Mouse (Mus musculus) lung, embryonic 15.5 days (tissue): ENCODE measurements around the gene Papss1. TPM values are rescaled to one million over a fixed set of nuclear protein-coding genes. Genes with fewer than 3 reads are reported as not detected.

ENCODE experiments used
- ATAC-seq: fragments of 200-750 bp; cut with Nextera tagmentation; 2 replicates; pipeline ENCODE4 v1.8.0; 2017; ENCODE audit warnings: moderate number of reproducible peaks, borderline replicate concordance; ENCODE audit not compliant: low FRiP score, low TSS enrichment; ENCODE audit errors: extremely low read depth
- H3K27ac ChIP-seq: fragments of 300-500 bp; sonication (generic); 2 replicates; pipeline ENCODE4 v1.5.1; 2015; ENCODE audit warnings: moderate library complexity, mild to moderate bottlenecking, inconsistent platforms
- H3K27me3 ChIP-seq: fragments of 300-500 bp; sonication (generic); 2 replicates; pipeline ENCODE4 v1.6.1; 2015; ENCODE audit warnings: inconsistent platforms
- H3K36me3 ChIP-seq: fragments of 300-500 bp; sonication (generic); 2 replicates; pipeline ENCODE4 v1.6.1; 2015; ENCODE audit warnings: inconsistent platforms
- H3K4me1 ChIP-seq: fragments of 300-500 bp; sonication (generic); 2 replicates; pipeline ENCODE4 v1.6.1; 2015; ENCODE audit warnings: inconsistent platforms
- H3K4me2 ChIP-seq: fragments of 300-500 bp; sonication (generic); 2 replicates; pipeline ENCODE4 v1.6.1; 2015; ENCODE audit warnings: inconsistent platforms, mild to moderate bottlenecking, moderate library complexity
- H3K4me3 ChIP-seq: fragments of 300-500 bp; sonication (generic); 2 replicates; pipeline ENCODE4 v1.5.1; 2015; ENCODE audit warnings: mild to moderate bottlenecking, inconsistent platforms
- H3K9ac ChIP-seq: fragments of 300-500 bp; sonication (generic); 2 replicates; pipeline ENCODE4 v1.6.1; 2015; ENCODE audit warnings: inconsistent platforms
- H3K9me3 ChIP-seq: fragments of 300-500 bp; sonication (generic); 2 replicates; pipeline ENCODE4 v1.6.1; 2016; ENCODE audit warnings: inconsistent platforms
- WGBS: fragments of 180-500 bp; shearing (Covaris S2); methylation state at CpG from one replicate; pipeline ENCODE4 v1.1.7; 2015; 5-methylcytosine and 5-hydroxymethylcytosine counted together
- polyA plus RNA-seq: library from polyadenylated mRNA; unstranded; fragments of >200 nt; fragmentation: Nextera tagmentation; extraction: Ambion mirVana; gene quantifications from 2 replicates; pipeline ENCODE4 v1.2.1, GENCODE M21; 2015

Gene Papss1
- polyA plus RNA-seq, 1 experiment from 2014 or later: 104 TPM

GRCm38 (mm10) chr3:131638216-131638615 lies 73.6 kb downstream of the Papss1 start:
- Histone ChIP-seq H3K4me2 (no peak overlapping the region), H3K36me3 (peaks cover 5% of the 10 kb centered on the region; the same call in 1 of the 2 replicates), H3K4me3 (no peak overlapping the region), H3K4me1 (no peaks in the 10 kb centered on the region), H3K9ac (no peak overlapping the region), H3K27ac (no peak overlapping the region), H3K9me3 (no peaks in the 10 kb centered on the region), H3K27me3 (no peaks in the 10 kb centered on the region)
- 66% methylated on average over 7 of the region's 7 CpGs for WGBS
- no peak for ATAC-seq

GRCm38 (mm10) chr3:131642681-131643292 lies 78.2 kb downstream of the Papss1 start:
- Histone ChIP-seq H3K9me3 (no peaks in the 10 kb centered on the region), H3K36me3 (peaks cover 7% of the 10 kb centered on the region), H3K27ac (no peak overlapping the region), H3K9ac (no peak overlapping the region), H3K4me3 (no peak overlapping the region), H3K4me1 (no peaks in the 10 kb centered on the region), H3K27me3 (no peaks in the 10 kb centered on the region), H3K4me2 (no peak overlapping the region)
- ATAC-seq: no peak
- 87% methylated on average over 20 of the region's 20 CpGs for WGBS

- H3K27ac ChIP-seq: no peak overlapping the region
- no peaks in the 10 kb centered on the region for H3K9me3 ChIP-seq
- 74% methylated on average over 5 of the region's 5 CpGs for WGBS
- peaks cover 7% of the 10 kb centered on the region for H3K36me3 ChIP-seq
- no peak overlapping the region for H3K9ac ChIP-seq
- no peaks in the 10 kb centered on the region for H3K27me3 ChIP-seq
- no peak overlapping the region for H3K4me2 ChIP-seq
- H3K4me1 ChIP-seq: no peaks in the 10 kb centered on the region
- H3K4me3 ChIP-seq: no peak overlapping the region
- ATAC-seq: no peak
Observed at GRCm38 (mm10) chr3:131645203-131645602, 80.6 kb downstream of the Papss1 start.

GRCm38 (mm10) chr3:131654366-131654765 lies 89.8 kb downstream of the Papss1 start:
- ATAC-seq: no peak
- H3K4me1 ChIP-seq: no peaks in the 10 kb centered on the region
- WGBS: 85% methylated on average over 3 of the region's 3 CpGs
- no peaks in the 10 kb centered on the region for H3K27me3 ChIP-seq
- H3K27ac ChIP-seq: no peak overlapping the region
- H3K4me3 ChIP-seq: no peak overlapping the region
- H3K36me3 ChIP-seq: no peaks in the 10 kb centered on the region
- H3K4me2 ChIP-seq: no peak overlapping the region
- H3K9ac ChIP-seq: no peak overlapping the region
- H3K9me3 ChIP-seq: no peaks in the 10 kb centered on the region

GRCm38 (mm10) chr3:131656032-131656431 lies 91.5 kb downstream of the Papss1 start:
- H3K27ac ChIP-seq: no peak overlapping the region
- WGBS: 48% methylated on average over 6 of the region's 6 CpGs
- H3K9me3 ChIP-seq: no peaks in the 10 kb centered on the region
- H3K27me3 ChIP-seq: no peaks in the 10 kb centered on the region
- H3K4me2 ChIP-seq: no peak overlapping the region
- no peak for ATAC-seq
- no peak overlapping the region for H3K4me3 ChIP-seq
- no peak overlapping the region for H3K9ac ChIP-seq
- H3K4me1 ChIP-seq: no peaks in the 10 kb centered on the region
- no peaks in the 10 kb centered on the region for H3K36me3 ChIP-seq

GRCm38 (mm10) chr3:131660126-131660525 lies 95.6 kb downstream of the Papss1 start:
- Histone ChIP-seq H3K27me3 (no peaks in the 10 kb centered on the region), H3K4me3 (no peak overlapping the region), H3K4me2 (no peak overlapping the region), H3K27ac (no peak overlapping the region), H3K9me3 (no peaks in the 10 kb centered on the region), H3K36me3 (no peaks in the 10 kb centered on the region), H3K9ac (no peak overlapping the region), H3K4me1 (no peaks in the 10 kb centered on the region)
- ATAC-seq: no peak

GRCm38 (mm10) chr3:131660629-131661028 lies 96.1 kb downstream of the Papss1 start:
- no peak overlapping the region for H3K4me3 ChIP-seq
- no peaks in the 10 kb centered on the region for H3K4me1 ChIP-seq
- H3K27me3 ChIP-seq: no peaks in the 10 kb centered on the region
- no peak overlapping the region for H3K27ac ChIP-seq
- no peaks in the 10 kb centered on the region for H3K9me3 ChIP-seq
- no peak for ATAC-seq
- WGBS: 47% methylated on average over 4 of the region's 4 CpGs
- H3K9ac ChIP-seq: no peak overlapping the region
- H3K4me2 ChIP-seq: no peak overlapping the region
- no peaks in the 10 kb centered on the region for H3K36me3 ChIP-seq

- H3K4me2 ChIP-seq: no peak overlapping the region
- WGBS: 64% methylated on average over 5 of the region's 5 CpGs
Observed at GRCm38 (mm10) chr3:131662589-131663148, 98.1 kb downstream of the Papss1 start.

GRCm38 (mm10) chr3:131669910-131670309 lies 105.3 kb downstream of the Papss1 start:
- Histone ChIP-seq H3K27me3 (no peaks in the 10 kb centered on the region), H3K4me3 (no peak overlapping the region), H3K4me1 (no peaks in the 10 kb centered on the region), H3K27ac (no peak overlapping the region), H3K4me2 (no peak overlapping the region), H3K36me3 (no peaks in the 10 kb centered on the region), H3K9me3 (no peaks in the 10 kb centered on the region), H3K9ac (no peak overlapping the region)
- no peak for ATAC-seq
- WGBS: 44% methylated on average over 1 of the region's 1 CpGs

More at GRCm38 (mm10) chr3:131662589-131663148, 98.1 kb downstream of the Papss1 start:
- Histone ChIP-seq H3K27me3 (no peaks in the 10 kb centered on the region), H3K27ac (no peak overlapping the region), H3K9me3 (no peaks in the 10 kb centered on the region), H3K9ac (no peak overlapping the region), H3K36me3 (no peaks in the 10 kb centered on the region), H3K4me3 (no peak overlapping the region), H3K4me1 (no peaks in the 10 kb centered on the region)
- ATAC-seq: no peak

GRCm38 (mm10) chr3:131686106-131686505 lies 121.5 kb downstream of the Papss1 start:
- Histone ChIP-seq H3K4me2 (no peak overlapping the region), H3K4me3 (no peak overlapping the region), H3K9ac (no peak overlapping the region), H3K36me3 (no peaks in the 10 kb centered on the region), H3K27me3 (no peaks in the 10 kb centered on the region), H3K4me1 (no peaks in the 10 kb centered on the region), H3K27ac (no peak overlapping the region), H3K9me3 (no peaks in the 10 kb centered on the region)
- 58% methylated on average over 12 of the region's 12 CpGs for WGBS
- no peak for ATAC-seq

GRCm38 (mm10) chr3:131689949-131690348 lies 125.4 kb downstream of the Papss1 start:
- no peak overlapping the region for H3K27ac ChIP-seq
- no peaks in the 10 kb centered on the region for H3K4me1 ChIP-seq
- H3K27me3 ChIP-seq: no peaks in the 10 kb centered on the region
- no peak overlapping the region for H3K9ac ChIP-seq
- no peak overlapping the region for H3K4me2 ChIP-seq
- H3K9me3 ChIP-seq: no peaks in the 10 kb centered on the region
- WGBS: 75% methylated on average over 11 of the region's 11 CpGs
- no peak overlapping the region for H3K4me3 ChIP-seq
- no peak for ATAC-seq
- no peaks in the 10 kb centered on the region for H3K36me3 ChIP-seq

- H3K9me3 ChIP-seq: no peaks in the 10 kb centered on the region
- no peaks in the 10 kb centered on the region for H3K27me3 ChIP-seq
- H3K4me1 ChIP-seq: no peaks in the 10 kb centered on the region
- no peak overlapping the region for H3K27ac ChIP-seq
- no peak for ATAC-seq
- 64% methylated on average over 7 of the region's 7 CpGs for WGBS
- no peak overlapping the region for H3K9ac ChIP-seq
- no peak overlapping the region for H3K4me3 ChIP-seq
- no peak overlapping the region for H3K4me2 ChIP-seq
- H3K36me3 ChIP-seq: no peaks in the 10 kb centered on the region
Observed at GRCm38 (mm10) chr3:131690543-131690942, 126.0 kb downstream of the Papss1 start.
